In genomic region chr8:78622362-78622761, GRCm38 (mm10) we compare ENCODE assay signal across 11 mouse cellular contexts.
DNase-seq lines count a peak whose midpoint lies in the region; ATAC-seq and TF ChIP-seq lines count a peak whose summit lies in the region.
"Had no signal": no experiment of that assay in that cellular context is flagged by ENCODE, and none has a peak within 500 bp of the region (broad histone marks: within the 10 kb centered on the region; RNA-seq: fewer than 3 reads in every experiment).

No protein-coding gene starts in this region.

- no peak for TF ChIP-seq POLR2A in small intestine, adult 2 months (IDR thresholded peaks at IDR 0.05; ENCODE audit: low read depth, low read length)

- no peak overlapping the region for H3K4me3 ChIP-seq in gastrocnemius, adult 2 months
- H3K4me3 ChIP-seq in lung, embryonic 16.5 days (ENCODE audit: low read length), result no peak overlapping the region
- H3K4me3 ChIP-seq in small intestine, adult 2 months (ENCODE audit: low read depth, low read length), result no peak overlapping the region
- H3K4me3 ChIP-seq in hindbrain, embryonic 10.5 days, result no peak overlapping the region
- H3K4me3 ChIP-seq: erythroblast, embryonic 14.5 days; megakaryocyte, embryonic 14.5 days had no signal

- no peak for TF ChIP-seq CTCF in gastrocnemius, adult 2 months (IDR thresholded peaks at IDR 0.05)
- no peak for TF ChIP-seq CTCF in small intestine, adult 2 months (IDR thresholded peaks at IDR 0.05; ENCODE audit: extremely low read depth, insufficient read length, insufficient replicate concordance, low read depth, low read length)

- no peaks in the 10 kb centered on the region for H3K9me3 ChIP-seq in lung, embryonic 16.5 days (ENCODE audit: control insufficient read depth, low read length)
- no peaks in the 10 kb centered on the region for H3K9me3 ChIP-seq in hindbrain, embryonic 10.5 days

- H3K4me2 ChIP-seq in lung, embryonic 16.5 days (ENCODE audit: low read depth, low read length), result no peak overlapping the region

- H3K27me3 ChIP-seq in lung, embryonic 16.5 days (ENCODE audit: control insufficient read depth, insufficient read depth, low read depth, low read length), result no peaks in the 10 kb centered on the region
- no peaks in the 10 kb centered on the region for H3K27me3 ChIP-seq in small intestine, adult 2 months (ENCODE audit: control insufficient read depth, insufficient read depth, low read length)
- no peaks in the 10 kb centered on the region for H3K27me3 ChIP-seq in hindbrain, embryonic 10.5 days (ENCODE audit: insufficient read depth, poor library complexity, severe bottlenecking)
- H3K27me3 ChIP-seq: megakaryocyte, embryonic 14.5 days had no signal

- H3K27ac ChIP-seq in gastrocnemius, adult 2 months, result peak overlapping the region; percentile 59
- H3K27ac ChIP-seq in lung, embryonic 16.5 days (ENCODE audit: low read length), result 0 out of 2 replicates have a peak overlapping the region, but pooled peaks have one; percentile 30
- peak overlapping the region; percentile 39; the same call in 1 of the 2 replicates for H3K27ac ChIP-seq in small intestine, adult 2 months (ENCODE audit: insufficient read depth, low read depth, low read length)
- no peak overlapping the region for H3K27ac ChIP-seq in hindbrain, embryonic 10.5 days

- peaks cover 16% of the 10 kb centered on the region for H3K4me1 ChIP-seq in lung, embryonic 16.5 days (replicated peaks; ENCODE audit: control insufficient read depth, insufficient read depth, low read length)
- H3K4me1 ChIP-seq in small intestine, adult 2 months (ENCODE audit: control insufficient read depth, insufficient read depth, insufficient read length, low read length), result peaks cover 6% of the 10 kb centered on the region
- peaks cover 31% of the 10 kb centered on the region for H3K4me1 ChIP-seq in hindbrain, embryonic 10.5 days (replicated peaks)

- 69% methylated on average over 4 of the region's 4 CpGs for WGBS in lung, embryonic 16.5 days
- WGBS in small intestine, adult 2 months, result 59% methylated on average over 4 of the region's 4 CpGs
- WGBS in hindbrain, embryonic 10.5 days, result 81% methylated on average over 4 of the region's 4 CpGs

- H3K36me3 ChIP-seq in lung, embryonic 16.5 days (ENCODE audit: control insufficient read depth, insufficient read depth, low read length), result no peaks in the 10 kb centered on the region
- no peaks in the 10 kb centered on the region for H3K36me3 ChIP-seq in small intestine, adult 2 months (ENCODE audit: control insufficient read depth, insufficient read depth, low read length)
- no peaks in the 10 kb centered on the region for H3K36me3 ChIP-seq in hindbrain, embryonic 10.5 days

- H3K9ac ChIP-seq in lung, embryonic 16.5 days (ENCODE audit: low read length), result no peak overlapping the region

- intact Hi-C loops in gastrocnemius, adult 2 months (cut with DNase I), result no loop called here

- DNase-seq in gastrocnemius, adult 2 months, result no peak
- no peak for DNase-seq in gastrocnemius, adult 18-20 months (ENCODE audit: low spot score)
- no peak for DNase-seq in lung, postnatal 10 days
- no peak for DNase-seq in hindbrain, embryonic 10.5 days (ENCODE audit: low spot score)
- no peak for DNase-seq in frontal cortex, adult 2 months (ENCODE audit: extremely low spot score in 1 of 2, low spot score in 1 of 2)
- DNase-seq: cerebellum, postnatal 36 days had no signal

- no peak for ATAC-seq in lung, embryonic 16.5 days (ENCODE audit: low read depth)
- 0 out of 2 replicates have a peak, but pooled peaks have one; percentile 42 for ATAC-seq in common myeloid progenitor, adult 5-6 weeks (replicated peaks; ENCODE audit: low read depth, poor library complexity, severe bottlenecking)
